Mouse (Mus musculus): ENCODE results near the gene Kirrel2. TPM values are rescaled to one million over a fixed set of nuclear protein-coding genes. Genes with fewer than 3 reads are reported as not detected.

The Kirrel2 gene
- polyA plus RNA-seq, 1 experiment from 2014 or later, result 0.52 TPM

DNA sequence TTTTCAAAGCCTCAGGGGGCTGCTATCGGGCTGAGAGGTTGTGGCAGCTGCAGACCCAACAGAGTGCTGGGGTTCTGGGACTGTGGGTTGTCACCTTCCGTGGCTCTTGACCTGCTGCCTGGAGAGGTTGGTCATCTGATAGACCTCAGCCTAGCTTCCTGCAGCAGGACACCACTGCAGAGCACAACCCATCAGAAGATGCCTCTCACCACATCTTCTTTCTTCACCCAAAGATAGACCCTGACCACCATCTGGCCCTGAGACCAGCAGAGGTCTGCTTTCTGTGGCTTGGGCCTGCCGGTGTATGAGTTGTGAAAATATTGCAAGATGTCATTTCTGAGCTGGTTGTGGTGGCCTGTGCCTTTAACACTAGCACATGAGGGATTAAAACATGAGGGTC is 46.5 kb downstream of the Kirrel2 start:
- Histone ChIP-seq H3K9me3 (no peaks in the 10 kb centered on the region), H3K27ac (no peak overlapping the region), H3K36me3 (no peaks in the 10 kb centered on the region), H3K4me3 (no peak overlapping the region), H3K9ac (no peak overlapping the region), H3K4me1 (no peaks in the 10 kb centered on the region), H3K4me2 (replicated peaks) (no peak overlapping the region), H3K27me3 (no peaks in the 10 kb centered on the region; the same call in 1 of the 2 replicates)
- WGBS, result 66% methylated on average over 3 of the region's 3 CpGs
- ATAC-seq (ENCODE audit: insufficient number of reproducible peaks, insufficient read depth, low FRiP score, low TSS enrichment), result no peak

DNA sequence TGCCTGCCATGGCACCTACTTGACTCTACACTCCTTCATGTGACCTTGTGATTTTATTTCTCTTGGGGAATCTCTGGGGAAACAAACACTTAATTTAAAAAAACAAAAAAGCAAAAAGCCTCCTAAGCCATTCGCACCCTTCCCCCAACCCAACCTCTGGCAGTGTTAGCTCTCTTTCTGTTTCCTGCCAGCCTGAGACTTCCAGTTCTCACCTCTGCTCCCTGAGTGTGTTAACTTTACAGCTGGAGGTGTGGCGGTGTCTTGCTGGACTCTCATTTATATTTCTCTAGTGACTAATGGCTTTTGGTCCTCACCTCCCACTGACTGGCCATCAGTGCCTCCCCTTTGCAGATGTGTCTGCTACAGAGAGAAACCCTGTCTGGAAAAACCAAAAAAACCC is 47.7 kb downstream of the Kirrel2 start:
- Histone ChIP-seq H3K9me3 (no peaks in the 10 kb centered on the region), H3K36me3 (no peaks in the 10 kb centered on the region), H3K4me3 (no peak overlapping the region), H3K4me2 (replicated peaks) (no peak overlapping the region), H3K4me1 (no peaks in the 10 kb centered on the region), H3K27ac (no peak overlapping the region), H3K27me3 (no peaks in the 10 kb centered on the region; the same call in 1 of the 2 replicates), H3K9ac (no peak overlapping the region)
- ATAC-seq (ENCODE audit: insufficient number of reproducible peaks, insufficient read depth, low FRiP score, low TSS enrichment), result no peak
- WGBS, result 80% methylated on average over 2 of the region's 2 CpGs

DNA sequence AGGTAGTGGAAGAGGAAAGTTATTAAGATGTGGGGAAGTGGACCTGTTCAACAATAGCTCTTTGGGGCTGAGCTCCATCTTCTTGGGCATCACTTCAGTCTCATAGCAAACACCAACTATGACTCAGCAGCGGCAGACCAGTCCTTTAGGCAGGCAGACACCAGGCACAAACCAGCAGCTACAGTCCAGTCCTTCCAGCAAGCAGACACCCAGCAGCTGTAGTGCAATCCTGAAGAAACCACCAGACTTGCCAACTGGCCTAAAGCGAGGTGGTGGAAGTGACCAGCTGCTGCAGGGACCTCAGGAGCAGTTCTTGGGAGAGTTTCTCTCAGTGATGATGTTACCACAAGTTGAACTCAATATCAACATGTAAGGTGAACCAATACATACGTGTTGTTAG is 48.9 kb downstream of the Kirrel2 start:
- H3K9ac ChIP-seq, result no peak overlapping the region
- ATAC-seq (ENCODE audit: insufficient number of reproducible peaks, insufficient read depth, low FRiP score, low TSS enrichment), result no peak

DNA sequence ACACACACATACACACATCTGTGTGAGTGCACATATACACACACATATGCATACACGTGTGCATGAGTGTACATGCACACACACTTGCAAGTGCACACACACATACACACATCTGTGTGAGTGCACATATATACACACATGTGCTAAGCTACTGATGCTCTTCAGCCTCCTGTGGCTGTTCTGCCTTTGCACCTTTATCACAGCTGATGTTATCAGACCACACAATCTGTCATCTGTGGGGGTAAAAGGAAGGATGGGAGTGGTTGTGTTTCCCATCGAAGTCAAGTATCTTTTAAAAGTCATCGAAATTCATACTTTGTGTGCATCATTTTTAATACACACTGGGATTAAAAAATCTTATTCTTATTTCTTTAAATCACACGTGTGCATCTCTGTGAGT is 55.1 kb downstream of the Kirrel2 start:
- H3K4me1 ChIP-seq, result no peaks in the 10 kb centered on the region
- H3K27me3 ChIP-seq, result no peaks in the 10 kb centered on the region; the same call in 1 of the 2 replicates
- no peak overlapping the region for H3K27ac ChIP-seq
- 68% methylated on average over 4 of the region's 4 CpGs for WGBS
- H3K9me3 ChIP-seq, result no peaks in the 10 kb centered on the region
- H3K36me3 ChIP-seq, result no peaks in the 10 kb centered on the region
- no peak overlapping the region for H3K4me2 ChIP-seq (replicated peaks)
- no peak for ATAC-seq (ENCODE audit: insufficient number of reproducible peaks, insufficient read depth, low FRiP score, low TSS enrichment)
- H3K9ac ChIP-seq, result no peak overlapping the region
- no peak overlapping the region for H3K4me3 ChIP-seq

More for the DNA sequence above, 48.9 kb downstream of the Kirrel2 start:
- Histone ChIP-seq H3K27ac (no peak overlapping the region), H3K27me3 (no peaks in the 10 kb centered on the region; the same call in 1 of the 2 replicates), H3K9me3 (no peaks in the 10 kb centered on the region), H3K4me2 (replicated peaks) (no peak overlapping the region), H3K36me3 (no peaks in the 10 kb centered on the region), H3K4me1 (no peaks in the 10 kb centered on the region), H3K4me3 (no peak overlapping the region)
- WGBS, result 84% methylated on average over 3 of the region's 3 CpGs

DNA sequence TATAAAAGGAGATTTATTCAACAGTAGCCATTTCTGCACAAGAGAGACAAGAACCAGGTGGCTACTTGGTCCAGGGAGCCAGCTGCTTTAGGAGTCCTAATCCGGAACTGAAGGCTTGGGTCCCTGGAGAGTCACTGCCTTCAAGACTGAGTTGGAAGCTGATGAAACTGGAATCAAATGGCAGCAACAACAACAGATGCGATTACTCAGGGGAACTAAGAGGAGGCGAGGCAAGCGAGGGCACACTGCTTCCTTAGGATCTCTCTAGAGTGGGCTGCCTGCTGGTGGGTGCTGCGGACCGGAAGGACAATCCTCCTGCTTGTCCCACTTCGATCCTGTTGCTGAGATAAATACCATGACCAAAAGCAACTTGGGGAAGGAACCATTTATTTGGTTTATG is 57.8 kb downstream of the Kirrel2 start:
- H3K27me3 ChIP-seq, result no peaks in the 10 kb centered on the region
- WGBS, result 45% methylated on average over 7 of the region's 7 CpGs
- ATAC-seq (ENCODE audit: insufficient number of reproducible peaks, insufficient read depth, low FRiP score, low TSS enrichment), result no peak
- H3K4me3 ChIP-seq, result no peak overlapping the region
- no peaks in the 10 kb centered on the region for H3K4me1 ChIP-seq
- no peaks in the 10 kb centered on the region for H3K9me3 ChIP-seq
- H3K9ac ChIP-seq, result no peak overlapping the region
- no peak overlapping the region for H3K4me2 ChIP-seq (replicated peaks)
- no peaks in the 10 kb centered on the region for H3K36me3 ChIP-seq
- H3K27ac ChIP-seq, result no peak overlapping the region

Other genes with a start within 250 kb of the Kirrel2 start
- 161 and 181 TPM in 2 replicates for gene Polr2i, start 225.7 kb downstream of the Kirrel2 start, polyA plus RNA-seq (2016; fragmentation: Nextera tagmentation; extraction: Ambion mirVana)
- gene Tbcb, start 225.4 kb downstream of the Kirrel2 start, polyA plus RNA-seq (2016; fragmentation: Nextera tagmentation; extraction: Ambion mirVana), result 224 and 250 TPM in 2 replicates
- 0.38 TPM in 1 of 2 replicates, not detected in the other for gene Ovol3, start 222.0 kb downstream of the Kirrel2 start, polyA plus RNA-seq (2016; fragmentation: Nextera tagmentation; extraction: Ambion mirVana)
- gene Thap8, start 177.6 kb downstream of the Kirrel2 start, polyA plus RNA-seq (2016; fragmentation: Nextera tagmentation; extraction: Ambion mirVana), result 0.33 and 0.40 TPM in 2 replicates
- gene Wdr62, start 177.3 kb downstream of the Kirrel2 start, polyA plus RNA-seq (2016; fragmentation: Nextera tagmentation; extraction: Ambion mirVana), result 8.9 and 9.9 TPM in 2 replicates
- gene Clip3, start 166.0 kb downstream of the Kirrel2 start, polyA plus RNA-seq (2016; fragmentation: Nextera tagmentation; extraction: Ambion mirVana), result 54.0 and 55.1 TPM in 2 replicates
- 88.6 and 92.2 TPM in 2 replicates for gene Alkbh6, start 149.0 kb downstream of the Kirrel2 start, polyA plus RNA-seq (2016; fragmentation: Nextera tagmentation; extraction: Ambion mirVana)
- 94.9 and 101 TPM in 2 replicates for gene Syne4, start 142.9 kb downstream of the Kirrel2 start, polyA plus RNA-seq (2016; fragmentation: Nextera tagmentation; extraction: Ambion mirVana)
- 0.87 and 2.9 TPM in 2 replicates for gene E130208F15Rik, start 135.9 kb downstream of the Kirrel2 start, polyA plus RNA-seq (2016; fragmentation: Nextera tagmentation; extraction: Ambion mirVana)
- 21.8 and 23.4 TPM in 2 replicates for gene Sdhaf1, start 133.8 kb downstream of the Kirrel2 start, polyA plus RNA-seq (2016; fragmentation: Nextera tagmentation; extraction: Ambion mirVana)
- 8.3 and 8.6 TPM in 2 replicates for gene Lrfn3, start 94.9 kb downstream of the Kirrel2 start, polyA plus RNA-seq (2016; fragmentation: Nextera tagmentation; extraction: Ambion mirVana)
- 16.7 and 18.7 TPM in 2 replicates for gene Tyrobp, start 43.9 kb downstream of the Kirrel2 start, polyA plus RNA-seq (2016; fragmentation: Nextera tagmentation; extraction: Ambion mirVana)
- 0.70 and 0.98 TPM in 2 replicates for gene Hcst, start 37.8 kb downstream of the Kirrel2 start, polyA plus RNA-seq (2016; fragmentation: Nextera tagmentation; extraction: Ambion mirVana)
- gene Nfkbid, start 36.0 kb downstream of the Kirrel2 start, polyA plus RNA-seq (2016; fragmentation: Nextera tagmentation; extraction: Ambion mirVana), result 2.1 and 2.9 TPM in 2 replicates
- gene Aplp1, start 12.2 kb downstream of the Kirrel2 start, polyA plus RNA-seq (2016; fragmentation: Nextera tagmentation; extraction: Ambion mirVana), result 66.5 and 74.7 TPM in 2 replicates
- gene Nphs1, start 625 bp upstream of the Kirrel2 start, polyA plus RNA-seq (2016; fragmentation: Nextera tagmentation; extraction: Ambion mirVana), result 0.10 and 0.29 TPM in 2 replicates
- gene Prodh2, start 35.9 kb upstream of the Kirrel2 start, polyA plus RNA-seq (2016; fragmentation: Nextera tagmentation; extraction: Ambion mirVana), result not detected in 2 replicates
- 20.0 and 26.5 TPM in 2 replicates for gene Arhgap33, start 77.4 kb upstream of the Kirrel2 start, polyA plus RNA-seq (2016; fragmentation: Nextera tagmentation; extraction: Ambion mirVana)
- 8.5 and 9.2 TPM in 2 replicates for gene Hspb6, start 94.5 kb upstream of the Kirrel2 start, polyA plus RNA-seq (2016; fragmentation: Nextera tagmentation; extraction: Ambion mirVana)
- 15.6 and 16.0 TPM in 2 replicates for gene Proser3, start 94.6 kb upstream of the Kirrel2 start, polyA plus RNA-seq (2016; fragmentation: Nextera tagmentation; extraction: Ambion mirVana)
- gene Lin37, start 102.1 kb upstream of the Kirrel2 start, polyA plus RNA-seq (2016; fragmentation: Nextera tagmentation; extraction: Ambion mirVana), result 44.7 and 49.1 TPM in 2 replicates
- 94.1 TPM in 2 replicates for gene U2af1l4, start 105.6 kb upstream of the Kirrel2 start, polyA plus RNA-seq (2016; fragmentation: Nextera tagmentation; extraction: Ambion mirVana)
- gene Gm49396, start 105.7 kb upstream of the Kirrel2 start, polyA plus RNA-seq (2016; fragmentation: Nextera tagmentation; extraction: Ambion mirVana), result 16.5 and 17.4 TPM in 2 replicates
- gene Psenen, start 105.9 kb upstream of the Kirrel2 start, polyA plus RNA-seq (2016; fragmentation: Nextera tagmentation; extraction: Ambion mirVana), result 132 and 138 TPM in 2 replicates
- gene Igflr1, start 107.7 kb upstream of the Kirrel2 start, polyA plus RNA-seq (2016; fragmentation: Nextera tagmentation; extraction: Ambion mirVana), result 4.1 and 5.5 TPM in 2 replicates
- gene Kmt2b, start 131.0 kb upstream of the Kirrel2 start, polyA plus RNA-seq (2016; fragmentation: Nextera tagmentation; extraction: Ambion mirVana), result 11.6 and 12.6 TPM in 2 replicates
- 0.17 and 0.19 TPM in 2 replicates for gene Zbtb32, start 141.2 kb upstream of the Kirrel2 start, polyA plus RNA-seq (2016; fragmentation: Nextera tagmentation; extraction: Ambion mirVana)
- gene Upk1a, start 155.2 kb upstream of the Kirrel2 start, polyA plus RNA-seq (2016; fragmentation: Nextera tagmentation; extraction: Ambion mirVana), result 0.37 and 0.73 TPM in 2 replicates
- 761 and 784 TPM in 2 replicates for gene Cox6b1, start 168.5 kb upstream of the Kirrel2 start, polyA plus RNA-seq (2016; fragmentation: Nextera tagmentation; extraction: Ambion mirVana)
- gene Etv2, start 178.2 kb upstream of the Kirrel2 start, polyA plus RNA-seq (2016; fragmentation: Nextera tagmentation; extraction: Ambion mirVana), result not detected in 2 replicates
- gene Rbm42, start 192.6 kb upstream of the Kirrel2 start, polyA plus RNA-seq (2016; fragmentation: Nextera tagmentation; extraction: Ambion mirVana), result 151 and 154 TPM in 2 replicates
- 54.8 and 59.3 TPM in 2 replicates for gene Haus5, start 207.3 kb upstream of the Kirrel2 start, polyA plus RNA-seq (2016; fragmentation: Nextera tagmentation; extraction: Ambion mirVana)
- gene Pmis2, start 213.9 kb upstream of the Kirrel2 start, polyA plus RNA-seq (2016; fragmentation: Nextera tagmentation; extraction: Ambion mirVana), result not detected in 2 replicates
- gene 2200002J24Rik, start 241.2 kb upstream of the Kirrel2 start, polyA plus RNA-seq (2016; fragmentation: Nextera tagmentation; extraction: Ambion mirVana), result not detected in 2 replicates